Mouse (Mus musculus) retina, embryonic 14.5 days (tissue): Measurements from ENCODE around the gene Slc25a13.

Source experiments
- DNase-seq: peaks from one replicate; pipeline ENCODE4 v3.0.0-alpha.2; 2015; ENCODE audit warnings: low spot score

Gene Slc25a13

GRCm38 (mm10) chr6:6216507-6217285, at the start of gene Slc25a13:
Gene Slc25a13 (minus strand): TSS chr6:6217173.
- DNase-seq = peak; percentile 82

- no peak for DNase-seq
Measured at GRCm38 (mm10) chr6:6265761-6266160, 48.8 kb upstream of the Slc25a13 start.

GRCm38 (mm10) chr6:6263293-6263911, 46.4 kb upstream of the Slc25a13 start:
- no peak for DNase-seq

GRCm38 (mm10) chr6:6260917-6261316, 43.9 kb upstream of the Slc25a13 start:
- DNase-seq = no peak

GRCm38 (mm10) chr6:6248500-6248899, 31.5 kb upstream of the Slc25a13 start:
- no peak for DNase-seq

GRCm38 (mm10) chr6:6243828-6244227, 26.9 kb upstream of the Slc25a13 start:
- DNase-seq = no peak

GRCm38 (mm10) chr6:6242114-6242513, 25.1 kb upstream of the Slc25a13 start:
- no peak for DNase-seq

- no peak for DNase-seq
Measured at GRCm38 (mm10) chr6:6236788-6237298, 19.9 kb upstream of the Slc25a13 start.

- no peak for DNase-seq
Measured at GRCm38 (mm10) chr6:6230262-6230661, 13.3 kb upstream of the Slc25a13 start.

- DNase-seq = no peak
Measured at GRCm38 (mm10) chr6:6222721-6223120, 5.7 kb upstream of the Slc25a13 start.

- no peak for DNase-seq
Measured at GRCm38 (mm10) chr6:6220574-6220973, 3.6 kb upstream of the Slc25a13 start.

- DNase-seq = no peak
Measured at GRCm38 (mm10) chr6:6219661-6220370, 2.8 kb upstream of the Slc25a13 start.

- DNase-seq = no peak
Measured at GRCm38 (mm10) chr6:6217286-6217625, 283 bp upstream of the Slc25a13 start.

- peak; percentile 7 for DNase-seq
Measured at GRCm38 (mm10) chr6:6216120-6216506, 860 bp downstream of the Slc25a13 start.

GRCm38 (mm10) chr6:6212360-6213310, 4.3 kb downstream of the Slc25a13 start:
- DNase-seq = no peak

GRCm38 (mm10) chr6:6211958-6212357, 5.0 kb downstream of the Slc25a13 start:
- DNase-seq = no peak

GRCm38 (mm10) chr6:6210637-6211036, 6.3 kb downstream of the Slc25a13 start:
- no peak for DNase-seq

GRCm38 (mm10) chr6:6208351-6209059, 8.5 kb downstream of the Slc25a13 start:
- no peak for DNase-seq

GRCm38 (mm10) chr6:6207836-6208235, 9.1 kb downstream of the Slc25a13 start:
- no peak for DNase-seq

- no peak for DNase-seq
Measured at GRCm38 (mm10) chr6:6207395-6207794, 9.6 kb downstream of the Slc25a13 start.

- DNase-seq = no peak
Measured at GRCm38 (mm10) chr6:6205599-6206165, 11.3 kb downstream of the Slc25a13 start.
